Mouse (Mus musculus) sigmoid colon, adult 10 weeks (tissue): ENCODE results near the gene C5ar2. TPM values are rescaled to one million over a fixed set of nuclear protein-coding genes. Genes with fewer than 3 reads are reported as not detected.

Source experiments
- polyA plus RNA-seq: library from polyadenylated mRNA; stranded (reverse); fragments of 350-450 nt; fragmentation: Illumina TruSeq; extraction: RNeasy Lipid Tissue Mini Kit (QIAGEN cat#74804); gene quantifications from one replicate; pipeline ENCODE4 v1.2.3, GENCODE M21; 2014; ENCODE audit warnings: low read depth, low replicate concordance

The C5ar2 gene
- 0.32 TPM for polyA plus RNA-seq

GRCm38 (mm10) chr7:16244067-16244466 lies at the start of gene C5ar2:
C5ar2 (minus strand) TSS chr7:16244154.

GRCm38 (mm10) chr7:16286026-16286961 lies 42.3 kb upstream of the C5ar2 start, which contains the start of gene Ccdc9:
Ccdc9 (minus strand) TSS chr7:16286795.

GRCm38 (mm10) chr7:16273081-16273765 lies 29.3 kb upstream of the C5ar2 start, which contains the start of gene Inafm1:
Inafm1 (minus strand) TSS chr7:16273617.

GRCm38 (mm10) chr7:16259110-16259590 lies 15.2 kb upstream of the C5ar2 start, which contains the start of gene C5ar1:
C5ar1 (minus strand) TSS chr7:16259540.

GRCm38 (mm10) chr7:16221582-16222272 lies 22.2 kb downstream of the C5ar2 start, which contains the start of gene Dhx34:
Dhx34 (minus strand) TSS chr7:16222037.

Other genes starting within 250 kb of the C5ar2 start
- 0.76 TPM for gene Bicra, start 196.2 kb downstream of the C5ar2 start, polyA plus RNA-seq
- gene Zfp541, start 182.3 kb downstream of the C5ar2 start, polyA plus RNA-seq, result not detected
- 16.1 TPM for gene Napa, start 145.7 kb downstream of the C5ar2 start, polyA plus RNA-seq
- 9.7 TPM for gene Kptn, start 124.3 kb downstream of the C5ar2 start, polyA plus RNA-seq
- gene Slc8a2, start 114.3 kb downstream of the C5ar2 start, polyA plus RNA-seq, result 0.13 TPM
- gene Meis3, start 69.1 kb downstream of the C5ar2 start, polyA plus RNA-seq, result 0.85 TPM
- gene Dhx34, start 22.1 kb downstream of the C5ar2 start, polyA plus RNA-seq, result 0.35 TPM
- 2.3 TPM for gene C5ar1, start 15.4 kb upstream of the C5ar2 start, polyA plus RNA-seq
- gene Inafm1, start 29.5 kb upstream of the C5ar2 start, polyA plus RNA-seq, result 7.4 TPM
- 44.9 TPM for gene Ccdc9, start 42.6 kb upstream of the C5ar2 start, polyA plus RNA-seq
- not detected for gene Bbc3, start 64.2 kb upstream of the C5ar2 start, polyA plus RNA-seq
- gene Sae1, start 143.7 kb upstream of the C5ar2 start, polyA plus RNA-seq, result 53.2 TPM
- gene Zc3h4, start 156.8 kb upstream of the C5ar2 start, polyA plus RNA-seq, result 6.7 TPM
- not detected for gene Tmem160, start 208.6 kb upstream of the C5ar2 start, polyA plus RNA-seq
- gene Npas1, start 233.6 kb upstream of the C5ar2 start, polyA plus RNA-seq, result not detected